Mouse (Mus musculus): ENCODE results near the gene Ndufaf3.
A peak's percentile ranks its signal among the peaks of the same experiment; 100 is the strongest.

Gene Ndufaf3

GRCm38 (mm10) chr9:108572321-108572720 is 5.1 kb upstream of the Ndufaf3 start:
- no peak for DNase-seq (ENCODE audit: low read depth)

- DNase-seq (ENCODE audit: low read depth) = no peak
Measured at GRCm38 (mm10) chr9:108571401-108571973, 4.3 kb upstream of the Ndufaf3 start.

- DNase-seq (ENCODE audit: low read depth) = peak; percentile 88
Measured at GRCm38 (mm10) chr9:108570207-108570896, 3.1 kb upstream of the Ndufaf3 start.

- peak; percentile 95 for DNase-seq (ENCODE audit: low read depth)
Measured at GRCm38 (mm10) chr9:108569381-108570206, 2.4 kb upstream of the Ndufaf3 start, which contains the start of gene Dalrd3. Gene Dalrd3 (plus strand): TSS chr9:108569886.

- no peak for DNase-seq (ENCODE audit: low read depth)
Measured at GRCm38 (mm10) chr9:108568511-108568921, 1.3 kb upstream of the Ndufaf3 start.

- no peak for DNase-seq (ENCODE audit: low read depth)
Measured at GRCm38 (mm10) chr9:108567931-108568419, 741 bp upstream of the Ndufaf3 start.

GRCm38 (mm10) chr9:108565881-108566814 is 1.1 kb downstream of the Ndufaf3 start:
- no peak for DNase-seq (ENCODE audit: low read depth)

- peak; percentile 39 for DNase-seq (ENCODE audit: low read depth)
Measured at GRCm38 (mm10) chr9:108564131-108564530, 3.1 kb downstream of the Ndufaf3 start.

- no peak for DNase-seq (ENCODE audit: low read depth)
Measured at GRCm38 (mm10) chr9:108563671-108564070, 3.6 kb downstream of the Ndufaf3 start.

- DNase-seq (ENCODE audit: low read depth) = peak; percentile 98
Measured at GRCm38 (mm10) chr9:108560227-108560841, 6.9 kb downstream of the Ndufaf3 start, which contains the start of gene Impdh2. Gene Impdh2 (plus strand): TSS chr9:108560286.

GRCm38 (mm10) chr9:108559169-108559568 is 8.1 kb downstream of the Ndufaf3 start:
- no peak for DNase-seq (ENCODE audit: low read depth)

- DNase-seq (ENCODE audit: low read depth) = no peak
Measured at GRCm38 (mm10) chr9:108546875-108547274, 20.4 kb downstream of the Ndufaf3 start.

- no peak for DNase-seq (ENCODE audit: low read depth)
Measured at GRCm38 (mm10) chr9:108545986-108546385, 21.2 kb downstream of the Ndufaf3 start.

- no peak for DNase-seq (ENCODE audit: low read depth)
Measured at GRCm38 (mm10) chr9:108540846-108541245, 26.4 kb downstream of the Ndufaf3 start.

- no peak for DNase-seq (ENCODE audit: low read depth)
Measured at GRCm38 (mm10) chr9:108531496-108531895, 35.7 kb downstream of the Ndufaf3 start.

GRCm38 (mm10) chr9:108530954-108531353 is 36.3 kb downstream of the Ndufaf3 start:
- DNase-seq (ENCODE audit: low read depth) = no peak

- DNase-seq (ENCODE audit: low read depth) = no peak
Measured at GRCm38 (mm10) chr9:108525400-108525799, 41.8 kb downstream of the Ndufaf3 start.

GRCm38 (mm10) chr9:108523341-108523740 is 43.9 kb downstream of the Ndufaf3 start:
- no peak for DNase-seq (ENCODE audit: low read depth)

- no peak for DNase-seq (ENCODE audit: low read depth)
Measured at GRCm38 (mm10) chr9:108521604-108522003, 45.6 kb downstream of the Ndufaf3 start.

GRCm38 (mm10) chr9:108517931-108518332 is 49.3 kb downstream of the Ndufaf3 start:
- DNase-seq (ENCODE audit: low read depth) = peak; percentile 59

All from c-Kit-positive CD71-positive TER-119-negative erythroid progenitor cells, embryonic 14.5 days (primary cell).